Mouse (Mus musculus): Measurements from ENCODE around the gene Zfp750.
A peak's percentile ranks its signal among the peaks of the same experiment; 100 is the strongest.

Zfp750 gene

DNA sequence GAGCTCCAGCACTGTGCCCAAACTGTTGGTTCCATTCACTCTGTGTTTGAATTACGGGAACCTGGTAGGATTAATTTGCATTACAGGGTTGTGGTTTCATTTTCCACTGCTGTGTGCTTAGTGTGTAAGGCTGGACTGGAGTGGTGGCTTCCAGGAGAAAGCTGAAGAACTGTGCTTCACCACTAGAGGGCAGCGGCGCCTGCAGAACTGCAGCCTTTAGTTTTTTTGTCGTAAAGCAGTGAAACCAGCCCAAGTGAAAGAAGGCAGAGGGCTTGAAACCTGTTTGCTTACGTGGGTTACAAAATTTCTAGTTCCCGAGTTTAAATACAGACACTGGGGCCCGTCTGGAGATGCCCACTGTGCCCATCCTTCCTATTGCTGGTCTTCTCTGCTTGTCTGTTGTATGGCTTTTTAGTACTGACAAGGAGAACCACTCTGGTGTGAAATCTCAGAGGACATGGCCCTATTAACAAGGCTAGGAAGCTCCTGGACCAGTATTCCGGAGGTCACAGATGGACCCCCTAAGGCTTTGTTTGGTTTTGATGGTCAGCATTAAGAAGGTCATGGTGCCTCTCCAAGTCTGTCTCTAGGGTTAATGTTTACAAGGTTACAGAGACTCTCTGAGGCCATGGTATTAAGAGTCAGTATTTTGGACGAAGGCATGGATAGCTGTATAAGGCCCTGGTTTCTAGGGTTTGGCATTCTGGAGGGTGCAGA lies 43.3 kb downstream of the Zfp750 start:
- peak; percentile 62 to 78 for DNase-seq (ENCODE audit: low spot score in 2 of 2)

DNA sequence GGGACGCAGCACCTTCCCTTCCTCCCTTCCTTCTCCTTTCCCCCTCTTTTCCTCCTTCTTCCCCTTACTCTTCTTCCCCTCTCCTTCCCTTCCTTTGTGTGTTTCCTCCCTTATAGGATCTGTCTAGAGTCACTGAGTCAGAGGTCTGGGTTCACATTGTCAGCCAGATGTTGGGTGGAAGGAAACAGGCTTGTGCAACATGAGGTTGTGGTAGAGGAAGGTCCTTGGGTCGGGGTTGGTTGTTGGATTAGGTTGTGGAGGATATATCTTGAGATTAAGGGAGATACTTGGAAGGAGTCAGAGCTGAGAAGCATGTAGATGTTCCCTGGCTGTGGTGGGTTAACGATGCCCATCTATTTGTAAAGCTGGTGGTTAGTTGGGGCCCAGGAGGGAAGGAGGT lies 44.3 kb downstream of the Zfp750 start:
- no peak for DNase-seq (ENCODE audit: low spot score in 2 of 2)

DNA sequence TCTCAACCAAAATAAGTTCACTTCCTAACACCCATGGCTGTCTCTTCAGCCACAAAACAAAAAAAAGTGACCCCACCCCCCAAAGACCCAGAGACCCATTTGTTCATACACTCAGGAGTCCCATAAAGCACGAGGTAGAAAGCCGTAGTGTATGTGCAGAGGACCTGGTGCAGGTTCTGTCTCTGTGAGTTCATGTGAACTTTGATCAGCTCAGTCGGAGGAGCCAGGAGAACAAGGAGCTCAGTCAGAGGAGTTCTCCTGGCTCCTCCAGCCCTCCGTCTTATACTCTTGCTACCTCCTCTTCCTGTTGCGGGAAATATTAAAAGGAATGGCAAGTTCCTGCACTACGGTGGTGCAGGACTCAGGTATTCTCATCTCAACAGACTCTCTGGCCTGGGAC lies 51.7 kb downstream of the Zfp750 start:
- no peak for DNase-seq (ENCODE audit: low spot score in 2 of 2)
